Mouse (Mus musculus): Measurements from ENCODE around the gene Ccdc12. TPM values are rescaled to one million over a fixed set of nuclear protein-coding genes. Genes with fewer than 3 reads are reported as not detected.
"Not testable (repeated sequence)": the region's sequence is repeated elsewhere in the genome, so short reads cannot be mapped to it uniquely, and the experiment has no call there.

The Ccdc12 gene
- polyA plus RNA-seq, 1 experiment from 2014 or later, result 189 TPM

- Histone ChIP-seq H3K4me1 (peaks cover 34% of the 10 kb centered on the region), H3K27ac (replicated peaks) (no peak overlapping the region), H3K4me3 (no peak overlapping the region), H3K27me3 (ENCODE audit: low read depth, poor library complexity, severe bottlenecking) (no peaks in the 10 kb centered on the region), H3K9me3 (replicated peaks) (no peaks in the 10 kb centered on the region), H3K36me3 (no peaks in the 10 kb centered on the region)
- WGBS, result 84% methylated on average over 4 of the region's 4 CpGs
- no peak for DNase-seq (ENCODE audit: low spot score)
Observed at GRCm38 (mm10) chr9:110667219-110667836, 11.0 kb downstream of the Ccdc12 start.

DNA sequence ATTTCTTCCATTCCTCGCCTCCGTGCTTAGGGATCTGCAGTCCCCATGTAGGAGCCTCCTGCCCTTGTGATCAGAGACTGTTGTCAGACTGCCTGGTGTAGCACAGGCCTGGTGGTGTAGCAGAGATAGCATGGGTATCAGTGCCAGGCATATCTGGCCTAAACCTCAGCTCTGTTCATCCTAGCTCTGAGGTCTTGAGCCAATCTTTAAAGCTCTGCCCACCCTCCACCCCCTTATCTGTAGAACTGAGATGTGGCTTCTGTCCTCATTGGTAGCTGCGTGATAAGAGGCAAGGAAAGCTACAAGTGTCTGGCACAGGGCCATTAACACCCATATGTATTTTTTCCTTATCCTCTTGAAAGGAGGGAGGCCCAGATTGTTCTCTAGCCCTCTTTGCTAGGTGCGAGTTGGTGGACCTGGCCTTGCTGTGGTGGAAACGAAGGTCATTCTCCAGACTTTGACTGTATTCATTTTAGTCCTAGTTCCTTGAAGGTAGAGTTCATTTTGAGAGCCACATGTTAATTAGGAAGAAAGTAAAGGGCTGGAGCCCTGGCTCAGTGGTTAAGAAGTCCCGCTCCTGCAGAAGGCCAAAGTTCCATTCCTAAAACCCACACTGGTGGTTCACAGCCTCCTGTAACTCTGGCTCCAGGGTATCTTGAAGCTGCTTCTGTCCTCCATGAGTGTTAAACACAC lies 12.4 kb downstream of the Ccdc12 start:
- Histone ChIP-seq H3K27ac (replicated peaks) (no peak overlapping the region), H3K9me3 (replicated peaks) (no peaks in the 10 kb centered on the region), H3K4me1 (peaks cover 46% of the 10 kb centered on the region), H3K4me3 (no peak overlapping the region), H3K27me3 (ENCODE audit: low read depth, poor library complexity, severe bottlenecking) (no peaks in the 10 kb centered on the region), H3K36me3 (no peaks in the 10 kb centered on the region)
- no peak for DNase-seq (ENCODE audit: low spot score)
- WGBS, result 92% methylated on average over 6 of the region's 6 CpGs

- Histone ChIP-seq H3K9me3 (replicated peaks) (no peaks in the 10 kb centered on the region), H3K36me3 (0 out of 2 replicates have a peak, but pooled peaks cover 2% of the 10 kb centered on the region), H3K4me1 (peaks cover 40% of the 10 kb centered on the region), H3K27ac (replicated peaks) (no peak overlapping the region), H3K27me3 (ENCODE audit: low read depth, poor library complexity, severe bottlenecking) (no peaks in the 10 kb centered on the region), H3K4me3 (no peak overlapping the region)
- WGBS, result 91% methylated on average over 5 of the region's 5 CpGs
- no peak for DNase-seq (ENCODE audit: low spot score)
Observed at GRCm38 (mm10) chr9:110669785-110670184, 13.5 kb downstream of the Ccdc12 start.

GRCm38 (mm10) chr9:110672462-110673106 lies 16.3 kb downstream of the Ccdc12 start:
- Histone ChIP-seq H3K9me3 (replicated peaks) (no peaks in the 10 kb centered on the region), H3K4me3 (no peak overlapping the region), H3K27ac (replicated peaks) (0 out of 2 replicates have a peak overlapping the region, but pooled peaks have one; percentile 19), H3K4me1 (peaks cover 32% of the 10 kb centered on the region), H3K27me3 (ENCODE audit: low read depth, poor library complexity, severe bottlenecking) (no peaks in the 10 kb centered on the region), H3K36me3 (0 out of 2 replicates have a peak, but pooled peaks cover 2% of the 10 kb centered on the region)
- WGBS, result 68% methylated on average over 7 of the region's 7 CpGs
- DNase-seq (ENCODE audit: low spot score), result no peak

- H3K4me3 ChIP-seq, result no peak overlapping the region
- no peaks in the 10 kb centered on the region for H3K9me3 ChIP-seq (replicated peaks)
- H3K27ac ChIP-seq (replicated peaks), result 0 out of 2 replicates have a peak overlapping the region, but pooled peaks have one; percentile 19
- WGBS, result 64% methylated on average over 10 of the region's 10 CpGs
- peaks cover 35% of the 10 kb centered on the region for H3K4me1 ChIP-seq
- 0 out of 2 replicates have a peak, but pooled peaks cover 2% of the 10 kb centered on the region for H3K36me3 ChIP-seq
- no peaks in the 10 kb centered on the region for H3K27me3 ChIP-seq (ENCODE audit: low read depth, poor library complexity, severe bottlenecking)
- DNase-seq (ENCODE audit: low spot score), result no peak
Observed at GRCm38 (mm10) chr9:110673107-110673752, 16.9 kb downstream of the Ccdc12 start.

- peaks cover 49% of the 10 kb centered on the region for H3K4me1 ChIP-seq
- H3K4me3 ChIP-seq, result no peak overlapping the region
- H3K36me3 ChIP-seq, result peaks cover 8% of the 10 kb centered on the region; the same call in 1 of the 2 replicates
- no peak for DNase-seq (ENCODE audit: low spot score)
- no peaks in the 10 kb centered on the region for H3K27me3 ChIP-seq (ENCODE audit: low read depth, poor library complexity, severe bottlenecking)
- no peak overlapping the region for H3K27ac ChIP-seq (replicated peaks)
- 93% methylated on average over 8 of the region's 8 CpGs for WGBS
- H3K9me3 ChIP-seq (replicated peaks), result no peaks in the 10 kb centered on the region
Observed at GRCm38 (mm10) chr9:110676492-110676911, 20.2 kb downstream of the Ccdc12 start.

- Histone ChIP-seq H3K27me3 (ENCODE audit: low read depth, poor library complexity, severe bottlenecking) (no peaks in the 10 kb centered on the region), H3K27ac (replicated peaks) (0 out of 2 replicates have a peak overlapping the region, but pooled peaks have one; percentile 46), H3K36me3 (peaks cover 8% of the 10 kb centered on the region; the same call in 1 of the 2 replicates), H3K4me3 (no peak overlapping the region), H3K4me1 (peaks cover 49% of the 10 kb centered on the region), H3K9me3 (replicated peaks) (no peaks in the 10 kb centered on the region)
- no peak for DNase-seq (ENCODE audit: low spot score)
- WGBS, result 72% methylated on average over 5 of the region's 5 CpGs
Observed at GRCm38 (mm10) chr9:110678886-110679285, 22.6 kb downstream of the Ccdc12 start.

DNA sequence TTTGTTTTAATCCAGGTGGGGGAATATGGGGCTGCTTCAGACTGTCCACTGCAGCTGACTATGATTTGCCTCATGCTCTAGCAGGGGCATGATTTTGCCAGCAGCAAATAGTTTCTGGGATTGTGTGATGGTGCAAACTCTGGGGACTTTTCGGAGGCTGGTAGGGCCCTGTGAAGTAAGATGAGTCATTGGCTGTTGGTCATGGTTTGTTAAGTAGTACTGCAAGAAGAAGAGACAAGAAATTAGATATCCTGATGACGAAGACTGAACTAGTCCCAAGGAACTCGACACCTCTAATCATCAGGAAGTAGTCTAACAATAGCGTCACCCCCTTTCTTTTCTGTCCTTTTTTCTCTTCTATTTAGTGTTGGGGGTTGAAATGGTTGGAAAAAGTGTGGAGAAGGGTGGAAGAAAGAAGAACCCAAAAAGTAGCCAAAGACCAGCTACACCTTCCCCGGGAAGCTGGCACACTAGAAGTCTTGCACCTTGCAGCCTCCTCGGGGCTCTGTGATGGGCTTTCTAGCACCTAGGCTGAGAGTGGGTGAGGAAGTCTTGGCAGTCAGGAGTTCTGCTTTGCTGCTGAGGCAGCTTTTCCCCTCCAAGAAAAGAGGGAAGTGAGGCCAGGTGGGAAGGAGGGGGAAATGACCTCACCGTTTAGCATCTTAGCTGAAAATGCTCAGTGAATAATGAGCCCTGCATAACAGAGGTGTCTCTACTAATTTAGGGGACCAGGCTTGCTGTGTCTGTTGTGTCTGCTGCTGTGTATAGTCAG lies 24.6 kb downstream of the Ccdc12 start:
- Histone ChIP-seq H3K9me3 (replicated peaks) (no peaks in the 10 kb centered on the region), H3K27me3 (ENCODE audit: low read depth, poor library complexity, severe bottlenecking) (no peaks in the 10 kb centered on the region), H3K36me3 (peaks cover 6% of the 10 kb centered on the region; the same call in 1 of the 2 replicates), H3K4me3 (no peak overlapping the region), H3K4me1 (peaks cover 58% of the 10 kb centered on the region), H3K27ac (replicated peaks) (no peak overlapping the region)
- 88% methylated on average over 7 of the region's 7 CpGs for WGBS
- DNase-seq (ENCODE audit: low spot score), result no peak

DNA sequence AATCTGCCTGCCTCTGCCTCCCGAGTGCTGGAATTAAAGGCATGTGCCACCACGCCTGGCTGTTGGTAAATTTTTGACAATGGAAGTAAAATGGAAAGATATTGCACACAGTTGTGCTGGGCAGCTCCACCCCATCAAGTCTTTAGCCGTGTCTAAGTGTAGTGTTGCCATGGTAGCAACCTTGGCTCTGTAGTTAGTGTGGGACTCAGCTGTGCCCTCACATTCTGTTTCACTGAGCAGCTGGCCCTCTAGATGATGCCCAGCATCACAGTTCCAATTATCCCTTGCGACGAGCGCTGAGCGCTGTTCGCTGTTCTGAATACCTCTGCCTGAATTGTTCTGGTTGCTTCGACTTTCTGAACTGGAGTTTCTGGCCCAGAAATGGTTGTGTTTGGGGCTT lies 25.5 kb downstream of the Ccdc12 start:
- no peak for DNase-seq (ENCODE audit: low spot score)
- WGBS, result 87% methylated on average over 9 of the region's 9 CpGs

GRCm38 (mm10) chr9:110682255-110682654 lies 26.0 kb downstream of the Ccdc12 start:
- no peaks in the 10 kb centered on the region for H3K27me3 ChIP-seq (ENCODE audit: low read depth, poor library complexity, severe bottlenecking)
- peaks cover 71% of the 10 kb centered on the region for H3K4me1 ChIP-seq
- no peaks in the 10 kb centered on the region for H3K9me3 ChIP-seq (replicated peaks)
- peak overlapping the region; percentile 49; the same call in 1 of the 2 replicates for H3K27ac ChIP-seq (replicated peaks)
- WGBS, result 85% methylated on average over 5 of the region's 5 CpGs
- peaks cover 6% of the 10 kb centered on the region; the same call in 1 of the 2 replicates for H3K36me3 ChIP-seq
- no peak overlapping the region for H3K4me3 ChIP-seq
- no peak for DNase-seq (ENCODE audit: low spot score)

More for the DNA sequence above, 25.5 kb downstream of the Ccdc12 start:
- Histone ChIP-seq H3K36me3 (peaks cover 6% of the 10 kb centered on the region; the same call in 1 of the 2 replicates), H3K27ac (replicated peaks) (0 out of 2 replicates have a peak overlapping the region, but pooled peaks have one; percentile 49), H3K4me1 (peaks cover 67% of the 10 kb centered on the region), H3K9me3 (replicated peaks) (no peaks in the 10 kb centered on the region), H3K4me3 (no peak overlapping the region), H3K27me3 (ENCODE audit: low read depth, poor library complexity, severe bottlenecking) (no peaks in the 10 kb centered on the region)

DNA sequence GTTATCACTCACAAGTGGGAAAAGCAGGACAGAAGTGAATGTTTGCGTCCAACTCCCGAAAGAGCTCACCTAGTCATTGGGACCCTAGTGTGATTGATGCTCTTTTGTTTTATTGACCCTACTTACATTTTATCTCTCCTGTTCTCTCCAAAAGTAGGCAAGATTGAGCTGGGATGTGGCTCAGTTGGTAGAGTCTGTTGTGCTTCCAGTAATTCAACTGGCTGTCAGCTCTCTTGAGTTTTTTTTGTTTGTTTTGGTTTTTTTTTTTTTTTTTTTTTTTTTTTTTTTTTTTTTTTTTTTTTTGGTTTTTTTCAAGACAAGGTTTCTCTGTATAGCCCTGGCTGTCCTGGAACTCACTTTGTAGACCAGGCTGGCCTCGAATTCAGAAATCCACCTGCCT lies 26.4 kb downstream of the Ccdc12 start:
- H3K4me1 ChIP-seq, result peaks cover 67% of the 10 kb centered on the region
- not testable (repeated sequence) for H3K9me3 ChIP-seq (replicated peaks); DNase-seq (ENCODE audit: low spot score); H3K27me3 ChIP-seq (ENCODE audit: low read depth, poor library complexity, severe bottlenecking); H3K27ac ChIP-seq (replicated peaks); H3K36me3 ChIP-seq; H3K4me3 ChIP-seq
- 93% methylated on average over 3 of the region's 3 CpGs for WGBS
